Mouse (Mus musculus): Measurements from ENCODE around the gene Wnt9a. TPM values are rescaled to one million over a fixed set of nuclear protein-coding genes. Genes with fewer than 3 reads are reported as not detected.
"Not testable (repeated sequence)": the region's sequence is repeated elsewhere in the genome, so short reads cannot be mapped to it uniquely, and the experiment has no call there.

Wnt9a gene
- total and polyA plus RNA-seq, 2 experiments from 2014 or later: 2.8 to 4.0 TPM

DNA sequence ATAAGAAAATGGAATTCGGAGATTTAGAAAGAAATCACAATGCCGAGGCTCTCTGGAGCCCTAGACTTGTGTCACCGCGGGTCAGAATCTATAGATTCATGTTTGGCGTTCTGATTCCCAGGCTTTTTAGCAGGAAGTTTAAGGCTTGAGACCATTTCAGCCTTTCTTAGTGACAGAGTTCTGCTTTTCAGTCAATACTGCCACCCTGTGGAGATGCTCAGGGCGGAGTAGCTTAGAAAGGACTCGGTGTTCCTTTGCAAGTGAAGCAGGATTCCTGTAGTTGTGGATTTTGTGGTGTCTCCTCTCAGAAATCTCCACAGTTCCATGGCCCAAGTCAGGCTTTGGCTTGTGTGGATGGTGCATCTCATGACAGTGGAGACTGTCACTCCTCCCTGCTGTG is 8.8 kb upstream of the Wnt9a start:
- WGBS: 12% methylated on average over 7 of the region's 7 CpGs
- TF ChIP-seq CTCF (IDR thresholded peaks at IDR 0.05; ENCODE audit: low read depth) (peak; percentile 91), EP300 (IDR thresholded peaks at IDR 0.05; ENCODE audit: low read depth) (no peak)
- peak; percentile 66 for DNase-seq (ENCODE audit: low spot score)

DNA sequence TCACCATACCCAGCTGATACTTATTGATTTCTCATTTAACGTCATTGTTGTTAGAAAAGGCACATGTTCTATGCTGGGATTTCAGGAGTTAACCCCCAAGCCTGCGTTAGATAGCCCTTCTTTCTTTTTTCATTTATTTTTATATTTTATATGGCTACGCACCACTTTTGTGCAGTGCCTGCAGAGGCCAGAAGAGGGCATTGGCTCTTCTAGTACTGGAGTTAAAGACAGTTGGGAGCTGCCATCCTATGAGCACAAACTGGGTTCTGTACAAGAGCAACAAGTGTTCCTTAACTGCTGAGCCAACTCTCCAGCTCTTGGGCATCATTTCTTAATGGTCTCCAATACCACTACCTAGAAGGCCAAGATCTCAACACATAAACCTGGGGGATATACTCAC is 6.5 kb upstream of the Wnt9a start:
- H3K4me2 ChIP-seq (ENCODE audit: low read depth, low read length): no peak overlapping the region
- H3K4me1 ChIP-seq (ENCODE audit: control insufficient read depth, insufficient read depth): no peaks in the 10 kb centered on the region
- no peak for DNase-seq (ENCODE audit: low spot score)
- no peak overlapping the region for H3K4me3 ChIP-seq (ENCODE audit: low read depth, low read length)
- H3K27me3 ChIP-seq (ENCODE audit: control insufficient read depth, insufficient read depth, low read length): peaks cover 61% of the 10 kb centered on the region
- H3K27ac ChIP-seq (ENCODE audit: low read depth): no peak overlapping the region
- 12% methylated on average over 3 of the region's 3 CpGs for WGBS
- TF ChIP-seq CTCF (IDR thresholded peaks at IDR 0.05; ENCODE audit: low read depth): peak; percentile 44
- no peak for TF ChIP-seq EP300 (IDR thresholded peaks at IDR 0.05; ENCODE audit: low read depth)
- H3K36me3 ChIP-seq (replicated peaks; ENCODE audit: control insufficient read depth, insufficient read depth, low read length): no peaks in the 10 kb centered on the region
- no peak overlapping the region for H3K9ac ChIP-seq (replicated peaks; ENCODE audit: low read depth, low read length)
- no peak for ATAC-seq (ENCODE audit: insufficient read depth, low read depth)
- H3K9me3 ChIP-seq (replicated peaks; ENCODE audit: control insufficient read depth, low read length): no peaks in the 10 kb centered on the region

More for the DNA sequence above, 8.8 kb upstream of the Wnt9a start:
- peak; percentile 55; the same call in 1 of the 2 replicates for ATAC-seq (ENCODE audit: insufficient read depth, low read depth)
- Histone ChIP-seq H3K9ac (replicated peaks; ENCODE audit: low read depth, low read length) (no peak overlapping the region), H3K27me3 (ENCODE audit: control insufficient read depth, insufficient read depth, low read length) (peaks cover 57% of the 10 kb centered on the region), H3K27ac (ENCODE audit: low read depth) (no peak overlapping the region), H3K4me3 (ENCODE audit: low read depth, low read length) (no peak overlapping the region), H3K36me3 (replicated peaks; ENCODE audit: control insufficient read depth, insufficient read depth, low read length) (no peaks in the 10 kb centered on the region), H3K4me1 (ENCODE audit: control insufficient read depth, insufficient read depth) (no peaks in the 10 kb centered on the region), H3K9me3 (replicated peaks; ENCODE audit: control insufficient read depth, low read length) (no peaks in the 10 kb centered on the region), H3K4me2 (ENCODE audit: low read depth, low read length) (no peak overlapping the region)

DNA sequence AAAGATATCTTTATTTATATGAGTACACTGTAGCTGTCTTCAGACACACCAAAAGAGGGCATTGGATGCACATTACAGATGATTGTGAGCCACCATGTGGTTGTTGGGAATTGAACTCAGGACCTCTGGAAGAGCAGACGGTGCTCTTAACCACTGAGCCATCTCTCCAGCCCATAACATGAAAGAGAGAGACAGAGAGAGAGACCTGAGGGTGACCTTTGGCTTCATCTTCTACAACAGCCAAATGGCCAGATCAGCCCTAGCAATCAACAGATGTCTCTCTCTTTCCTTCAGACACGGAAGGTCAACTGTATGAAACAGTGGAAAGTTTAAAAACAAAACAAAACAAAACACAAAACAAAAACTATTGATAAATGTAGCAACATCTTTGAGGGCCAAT is 5.7 kb upstream of the Wnt9a start:
- H3K9ac ChIP-seq (replicated peaks; ENCODE audit: low read depth, low read length); H3K4me2 ChIP-seq (ENCODE audit: low read depth, low read length); H3K4me3 ChIP-seq (ENCODE audit: low read depth, low read length); H3K36me3 ChIP-seq (replicated peaks; ENCODE audit: control insufficient read depth, insufficient read depth, low read length); H3K9me3 ChIP-seq (replicated peaks; ENCODE audit: control insufficient read depth, low read length); H3K4me1 ChIP-seq (ENCODE audit: control insufficient read depth, insufficient read depth); H3K27ac ChIP-seq (ENCODE audit: low read depth); DNase-seq (ENCODE audit: low spot score); ATAC-seq (ENCODE audit: insufficient read depth, low read depth): not testable (repeated sequence)
- WGBS: 53% methylated on average over 2 of the region's 2 CpGs
- peaks cover 66% of the 10 kb centered on the region for H3K27me3 ChIP-seq (ENCODE audit: control insufficient read depth, insufficient read depth, low read length)

DNA sequence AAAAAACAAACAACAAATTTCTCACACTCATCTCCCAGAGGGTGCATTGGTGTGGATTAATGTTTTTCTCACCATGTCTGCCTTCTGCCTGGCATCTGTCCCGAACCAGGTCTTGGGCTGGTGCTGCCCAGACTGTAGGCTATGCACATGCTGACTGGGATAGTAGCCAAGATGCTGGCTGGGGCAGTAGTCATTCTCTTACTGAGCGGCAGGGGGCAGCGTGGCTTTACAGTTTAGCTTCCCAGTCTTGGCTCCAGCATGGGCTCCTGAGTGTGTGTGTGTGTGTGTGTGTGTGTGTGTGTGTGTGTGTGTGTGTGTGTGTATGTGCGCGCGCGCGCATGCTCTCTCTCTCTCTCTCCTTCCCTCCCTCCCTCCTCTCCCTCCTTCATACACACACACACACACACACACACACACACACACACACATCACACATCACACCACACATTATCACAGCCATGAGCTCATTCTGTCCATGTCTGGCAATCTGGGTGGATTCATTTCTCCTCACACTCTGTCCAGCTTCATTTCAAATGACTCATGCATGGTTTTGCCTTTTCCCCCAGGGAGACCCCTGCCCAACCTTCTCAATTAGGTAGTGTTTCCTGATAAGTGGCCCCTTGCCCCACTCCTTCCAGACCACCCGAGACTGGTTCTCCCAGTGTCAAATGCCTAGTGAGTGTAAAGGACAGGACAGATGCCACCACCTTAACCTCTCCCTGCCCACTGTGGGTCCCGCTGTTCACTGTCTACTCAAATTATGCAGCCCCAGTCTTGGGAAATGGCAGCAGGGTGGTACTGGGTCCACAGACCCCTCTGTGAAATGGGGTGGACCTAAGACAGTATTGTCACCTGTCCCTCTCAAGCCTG is 3.8 kb upstream of the Wnt9a start:
- Histone ChIP-seq H3K36me3 (replicated peaks; ENCODE audit: control insufficient read depth, insufficient read depth, low read length) (no peaks in the 10 kb centered on the region), H3K4me2 (ENCODE audit: low read depth, low read length) (no peak overlapping the region), H3K9ac (replicated peaks; ENCODE audit: low read depth, low read length) (no peak overlapping the region), H3K9me3 (replicated peaks; ENCODE audit: control insufficient read depth, low read length) (no peaks in the 10 kb centered on the region), H3K27me3 (ENCODE audit: control insufficient read depth, insufficient read depth, low read length) (peaks cover 63% of the 10 kb centered on the region), H3K4me3 (ENCODE audit: low read depth, low read length) (no peak overlapping the region), H3K27ac (ENCODE audit: low read depth) (no peak overlapping the region), H3K4me1 (ENCODE audit: control insufficient read depth, insufficient read depth) (peaks cover 3% of the 10 kb centered on the region; the same call in 1 of the 2 replicates)
- peak; percentile 86 for DNase-seq (ENCODE audit: low spot score)
- peak; percentile 27; the same call in 1 of the 2 replicates for ATAC-seq (ENCODE audit: insufficient read depth, low read depth)
- peak; percentile 90 for TF ChIP-seq CTCF (IDR thresholded peaks at IDR 0.05; ENCODE audit: low read depth)
- TF ChIP-seq EP300 (IDR thresholded peaks at IDR 0.05; ENCODE audit: low read depth): no peak
- 22% methylated on average over 5 of the region's 10 CpGs for WGBS

DNA sequence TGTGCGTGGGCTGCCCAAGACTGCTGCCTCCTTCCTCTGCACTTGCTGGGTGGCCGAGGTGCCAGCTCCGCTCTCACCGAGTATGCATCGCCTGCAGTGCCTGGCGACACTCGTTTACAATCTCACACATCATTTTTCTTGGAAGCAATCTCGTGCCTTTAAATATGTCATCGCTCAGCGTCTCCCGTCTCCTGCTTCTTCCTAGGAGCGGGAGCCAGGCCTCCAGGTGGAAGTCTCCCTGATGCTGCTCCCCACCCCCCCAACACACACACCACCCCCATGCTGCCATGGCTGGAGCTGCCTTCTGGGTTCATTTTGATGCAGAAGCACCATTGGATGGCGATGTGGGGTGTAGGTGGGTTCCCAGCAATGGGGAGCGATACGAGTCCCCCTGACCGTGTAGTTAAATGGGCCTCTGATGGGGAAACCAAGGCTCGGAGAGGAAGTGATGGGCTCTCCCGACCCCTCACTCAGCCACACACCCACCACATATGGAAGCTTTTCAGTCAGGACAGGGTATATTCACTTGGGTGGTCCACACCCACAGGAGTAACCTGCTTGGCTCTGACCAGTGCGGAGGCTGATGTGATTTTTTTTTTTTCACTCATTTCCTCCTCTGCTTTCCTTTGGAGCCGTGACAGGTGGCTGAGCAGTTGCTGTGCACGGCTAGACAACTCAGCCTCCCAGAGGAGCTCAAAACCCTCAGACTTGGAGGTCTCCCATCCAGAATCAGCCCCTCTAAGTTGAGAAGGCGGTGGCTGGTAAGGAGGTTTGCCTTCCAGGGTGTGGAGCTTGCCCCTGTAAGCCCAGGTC is 1.5 kb upstream of the Wnt9a start:
- peaks cover 3% of the 10 kb centered on the region; the same call in 1 of the 2 replicates for H3K4me1 ChIP-seq (ENCODE audit: control insufficient read depth, insufficient read depth)
- H3K4me2 ChIP-seq (ENCODE audit: low read depth, low read length): no peak overlapping the region
- no peaks in the 10 kb centered on the region for H3K9me3 ChIP-seq (replicated peaks; ENCODE audit: control insufficient read depth, low read length)
- H3K9ac ChIP-seq (replicated peaks; ENCODE audit: low read depth, low read length): no peak overlapping the region
- peaks cover 48% of the 10 kb centered on the region for H3K27me3 ChIP-seq (ENCODE audit: control insufficient read depth, insufficient read depth, low read length)
- 42% methylated on average over 22 of the region's 22 CpGs for WGBS
- no peak overlapping the region for H3K27ac ChIP-seq (ENCODE audit: low read depth)
- DNase-seq (ENCODE audit: low spot score) (no peak), ATAC-seq (ENCODE audit: insufficient read depth, low read depth) (no peak)
- no peaks in the 10 kb centered on the region for H3K36me3 ChIP-seq (replicated peaks; ENCODE audit: control insufficient read depth, insufficient read depth, low read length)
- no peak overlapping the region for H3K4me3 ChIP-seq (ENCODE audit: low read depth, low read length)
- TF ChIP-seq CTCF (IDR thresholded peaks at IDR 0.05; ENCODE audit: low read depth): no peak
- no peak for TF ChIP-seq EP300 (IDR thresholded peaks at IDR 0.05; ENCODE audit: low read depth)

Data from heart, postnatal 0 days (tissue).